Mouse (Mus musculus): ENCODE results near the gene Parva. TPM values are rescaled to one million over a fixed set of nuclear protein-coding genes. Genes with fewer than 3 reads are reported as not detected.

Parva gene
- polyA plus RNA-seq, 1 experiment from 2014 or later = 8.6 TPM

GRCm38 (mm10) chr7:112620322-112621179, 193.2 kb downstream of the Parva start:
- peak overlapping the region; percentile 51 for H3K4me2 ChIP-seq (ENCODE audit: low read depth, low read length)
- 63% methylated on average over 22 of the region's 22 CpGs for WGBS (ENCODE audit: insufficient replicate concordance)
- H3K9me3 ChIP-seq (ENCODE audit: low read length) = no peaks in the 10 kb centered on the region
- no peaks in the 10 kb centered on the region for H3K27me3 ChIP-seq (ENCODE audit: insufficient read depth, low read length)
- no peaks in the 10 kb centered on the region for H3K36me3 ChIP-seq (replicated peaks; ENCODE audit: insufficient read depth, low read length)
- DNase-seq = no peak
- H3K4me3 ChIP-seq (ENCODE audit: low read depth, low read length) = peak overlapping the region; percentile 6; the same call in 1 of the 2 replicates
- peak overlapping the region; percentile 12; the same call in 1 of the 2 replicates for H3K27ac ChIP-seq (ENCODE audit: low read depth)
- H3K9ac ChIP-seq (replicated peaks) = no peak overlapping the region
- no peaks in the 10 kb centered on the region for H3K4me1 ChIP-seq (ENCODE audit: insufficient read depth)
- no peak for TF ChIP-seq CTCF (IDR thresholded peaks at IDR 0.05; ENCODE audit: low read depth)
- TF ChIP-seq EP300 (IDR thresholded peaks at IDR 0.05; ENCODE audit: low read depth) = no peak
- no peak for ATAC-seq

GRCm38 (mm10) chr7:112627481-112627880, 200.2 kb downstream of the Parva start:
- H3K36me3 ChIP-seq (replicated peaks; ENCODE audit: insufficient read depth, low read length) = no peaks in the 10 kb centered on the region
- no peak overlapping the region for H3K4me3 ChIP-seq (ENCODE audit: low read depth, low read length)
- DNase-seq (no peak), ATAC-seq (no peak)
- no peaks in the 10 kb centered on the region for H3K4me1 ChIP-seq (ENCODE audit: insufficient read depth)
- WGBS (ENCODE audit: insufficient replicate concordance) = 71% methylated on average over 4 of the region's 4 CpGs
- no peak overlapping the region for H3K27ac ChIP-seq (ENCODE audit: low read depth)
- H3K9ac ChIP-seq (replicated peaks) = no peak overlapping the region
- H3K4me2 ChIP-seq (ENCODE audit: low read depth, low read length) = no peak overlapping the region
- no peaks in the 10 kb centered on the region for H3K9me3 ChIP-seq (ENCODE audit: low read length)
- no peaks in the 10 kb centered on the region for H3K27me3 ChIP-seq (ENCODE audit: insufficient read depth, low read length)
- TF ChIP-seq CTCF (IDR thresholded peaks at IDR 0.05; ENCODE audit: low read depth) (no peak), EP300 (IDR thresholded peaks at IDR 0.05; ENCODE audit: low read depth) (no peak)

- TF ChIP-seq EP300 (IDR thresholded peaks at IDR 0.05; ENCODE audit: low read depth) (peak; percentile 53; the same call in 1 of the 2 replicates), CTCF (IDR thresholded peaks at IDR 0.05; ENCODE audit: low read depth) (no peak)
- no peaks in the 10 kb centered on the region for H3K36me3 ChIP-seq (replicated peaks; ENCODE audit: insufficient read depth, low read length)
- H3K9me3 ChIP-seq (ENCODE audit: low read length) = no peaks in the 10 kb centered on the region
- DNase-seq = no peak
- ATAC-seq = no peak
- H3K9ac ChIP-seq (replicated peaks) = no peak overlapping the region
- H3K27ac ChIP-seq (ENCODE audit: low read depth) = no peak overlapping the region
- 79% methylated on average over 10 of the region's 10 CpGs for WGBS (ENCODE audit: insufficient replicate concordance)
- H3K27me3 ChIP-seq (ENCODE audit: insufficient read depth, low read length) = no peaks in the 10 kb centered on the region
- no peak overlapping the region for H3K4me2 ChIP-seq (ENCODE audit: low read depth, low read length)
- no peak overlapping the region for H3K4me3 ChIP-seq (ENCODE audit: low read depth, low read length)
- no peaks in the 10 kb centered on the region for H3K4me1 ChIP-seq (ENCODE audit: insufficient read depth)
These were observed 207.4 kb downstream of the Parva start for GRCm38 (mm10) chr7:112634505-112635213.

- ATAC-seq (no peak), DNase-seq (no peak)
- Histone ChIP-seq H3K4me3 (ENCODE audit: low read depth, low read length) (no peak overlapping the region), H3K27me3 (ENCODE audit: insufficient read depth, low read length) (no peaks in the 10 kb centered on the region), H3K4me2 (ENCODE audit: low read depth, low read length) (no peak overlapping the region), H3K27ac (ENCODE audit: low read depth) (no peak overlapping the region), H3K9me3 (ENCODE audit: low read length) (no peaks in the 10 kb centered on the region), H3K9ac (replicated peaks) (no peak overlapping the region), H3K36me3 (replicated peaks; ENCODE audit: insufficient read depth, low read length) (no peaks in the 10 kb centered on the region), H3K4me1 (ENCODE audit: insufficient read depth) (no peaks in the 10 kb centered on the region)
- TF ChIP-seq CTCF (IDR thresholded peaks at IDR 0.05; ENCODE audit: low read depth) = no peak
- no peak for TF ChIP-seq EP300 (IDR thresholded peaks at IDR 0.05; ENCODE audit: low read depth)
- 85% methylated on average over 2 of the region's 2 CpGs for WGBS (ENCODE audit: insufficient replicate concordance)
These were observed 208.6 kb downstream of the Parva start for GRCm38 (mm10) chr7:112635936-112636335.

Other genes starting within 250 kb of the Parva start
- 2.1 and 2.7 TPM in 2 replicates for gene Mical2, start 201.6 kb upstream of the Parva start, polyA plus RNA-seq (2015; fragmentation: Nextera tagmentation; extraction: Ambion mirVana)